Mouse (Mus musculus) monocyte, adult 59 days (primary cell): ENCODE data around the gene Six6. TPM values are rescaled to one million over a fixed set of nuclear protein-coding genes. Genes with fewer than 3 reads are reported as not detected.

ENCODE experiments used
- total RNA-seq, 2 experiments: library from RNA; stranded (reverse); gene quantifications; one replicate each; pipeline ENCODE4 v1.2.4; 2023

The Six6 gene
- not detected for total RNA-seq

GRCm38 (mm10) chr12:72939616-72940015 lies at the start of gene Six6:
Six6 (plus strand) TSS chr12:72939892.

DNA sequence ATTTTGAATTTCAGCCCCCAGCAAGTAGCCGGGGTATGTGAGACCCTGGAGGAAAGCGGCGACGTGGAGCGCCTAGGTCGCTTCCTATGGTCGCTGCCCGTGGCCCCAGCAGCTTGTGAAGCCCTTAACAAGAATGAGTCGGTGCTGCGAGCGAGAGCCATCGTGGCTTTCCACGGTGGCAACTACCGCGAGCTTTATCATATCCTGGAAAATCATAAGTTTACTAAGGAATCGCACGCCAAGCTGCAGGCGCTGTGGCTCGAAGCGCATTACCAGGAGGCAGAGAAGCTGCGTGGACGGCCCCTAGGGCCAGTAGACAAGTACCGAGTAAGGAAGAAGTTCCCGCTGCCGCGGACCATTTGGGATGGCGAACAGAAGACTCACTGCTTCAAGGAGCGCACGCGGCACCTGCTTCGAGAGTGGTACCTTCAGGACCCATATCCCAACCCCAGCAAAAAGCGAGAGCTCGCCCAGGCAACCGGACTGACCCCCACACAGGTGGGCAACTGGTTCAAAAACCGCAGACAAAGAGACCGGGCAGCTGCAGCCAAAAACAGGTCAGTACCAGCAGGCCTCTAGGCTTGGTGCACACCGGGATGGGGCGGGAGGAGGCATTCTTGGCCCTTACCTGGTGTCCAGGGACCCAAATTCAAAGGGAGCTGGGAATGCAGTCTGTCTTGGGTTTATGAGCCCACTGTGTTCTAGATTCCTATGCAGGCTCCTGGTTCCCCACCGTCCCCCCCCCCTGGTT lies 554 bp downstream of the Six6 start, which contains the start of gene 4930447C04Rik:
4930447C04Rik (minus strand) TSS at position 704 of the 751 bp plus-strand sequence.

Other genes starting within 250 kb of the Six6 start
- 100 to 1,000 TPM in 1 of 2 experiments, 10 to 100 TPM in 1; 91.6 to 109 TPM for gene Ppm1a, start 182.4 kb upstream of the Six6 start, total RNA-seq
- gene 4930447C04Rik, start 882 bp downstream of the Six6 start, total RNA-seq: not detected
- gene Six1, start 114.0 kb downstream of the Six6 start, total RNA-seq: not detected
- gene Six4, start 173.6 kb downstream of the Six6 start, total RNA-seq: not detected
- gene Mnat1, start 183.8 kb downstream of the Six6 start, total RNA-seq: 10 to 100 TPM; 11.9 to 13.0 TPM